Mouse (Mus musculus): Measurements from ENCODE around the gene Cpe. TPM values are rescaled to one million over a fixed set of nuclear protein-coding genes. Genes with fewer than 3 reads are reported as not detected.

Gene Cpe
- polyA plus RNA-seq, 1 experiment from 2014 or later, result 4.3 TPM

DNA sequence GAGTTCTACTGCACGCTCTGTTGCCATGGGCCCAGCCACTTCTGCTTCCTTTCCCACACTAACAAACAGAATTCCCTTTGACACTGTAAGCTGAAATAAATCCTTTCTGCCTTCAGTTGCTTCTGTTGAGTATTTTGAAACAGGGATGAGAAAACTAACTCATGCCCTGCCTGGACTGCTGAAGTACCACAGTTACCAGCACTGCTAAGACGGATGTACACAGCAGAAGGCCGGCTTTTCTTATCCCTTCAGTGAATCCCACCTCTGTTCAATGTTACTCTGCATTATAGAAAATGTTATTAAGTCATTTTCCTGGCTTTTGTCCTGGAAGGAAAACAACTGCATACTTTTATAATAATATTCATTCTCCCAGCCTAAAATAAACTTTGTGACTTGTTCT lies 45.7 kb downstream of the Cpe start:
- no peaks in the 10 kb centered on the region for H3K27me3 ChIP-seq (ENCODE audit: control insufficient read depth, insufficient read depth, low read depth, low read length)
- H3K36me3 ChIP-seq (ENCODE audit: control insufficient read depth, insufficient read depth), result no peaks in the 10 kb centered on the region
- no peaks in the 10 kb centered on the region for H3K4me1 ChIP-seq (ENCODE audit: control insufficient read depth, low read depth, low read length)
- no peak for ATAC-seq (ENCODE audit: low read depth)
- no peak overlapping the region for H3K27ac ChIP-seq (ENCODE audit: low read length)
- H3K4me3 ChIP-seq (ENCODE audit: low read depth, low read length), result no peak overlapping the region
- H3K9ac ChIP-seq (ENCODE audit: low read depth, low read length), result no peak overlapping the region
- no peaks in the 10 kb centered on the region for H3K9me3 ChIP-seq (replicated peaks; ENCODE audit: control insufficient read depth, low read length)
- WGBS (ENCODE audit: insufficient replicate concordance), result 64% methylated on average over 3 of the region's 3 CpGs
- H3K4me2 ChIP-seq (ENCODE audit: low read depth, low read length), result no peak overlapping the region

DNA sequence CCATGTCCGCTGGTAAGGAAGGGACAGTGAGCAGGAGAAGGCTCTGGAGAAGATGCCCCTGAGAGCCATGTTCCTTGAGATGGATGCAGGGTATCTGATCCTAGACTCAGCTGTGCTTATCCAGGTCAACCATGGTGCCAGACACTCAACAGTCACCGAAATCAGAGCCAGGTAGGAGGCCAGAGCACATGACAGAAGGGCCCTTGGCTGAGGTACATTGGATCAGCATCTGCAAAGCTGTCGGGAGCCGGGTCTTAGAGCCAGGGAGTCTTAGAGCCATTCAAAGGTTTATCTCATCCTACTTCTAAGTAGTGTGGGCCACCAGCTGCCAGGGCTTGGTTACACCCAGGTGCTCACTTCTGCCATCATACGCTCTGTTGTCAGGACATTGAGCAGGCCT lies 46.4 kb downstream of the Cpe start:
- Histone ChIP-seq H3K27me3 (ENCODE audit: control insufficient read depth, insufficient read depth, low read depth, low read length) (no peaks in the 10 kb centered on the region), H3K4me1 (ENCODE audit: control insufficient read depth, low read depth, low read length) (no peaks in the 10 kb centered on the region), H3K9me3 (replicated peaks; ENCODE audit: control insufficient read depth, low read length) (no peaks in the 10 kb centered on the region), H3K4me2 (ENCODE audit: low read depth, low read length) (no peak overlapping the region), H3K9ac (ENCODE audit: low read depth, low read length) (no peak overlapping the region), H3K36me3 (ENCODE audit: control insufficient read depth, insufficient read depth) (no peaks in the 10 kb centered on the region), H3K27ac (ENCODE audit: low read length) (no peak overlapping the region), H3K4me3 (ENCODE audit: low read depth, low read length) (no peak overlapping the region)
- WGBS (ENCODE audit: insufficient replicate concordance), result 68% methylated on average over 5 of the region's 5 CpGs
- ATAC-seq (ENCODE audit: low read depth), result no peak

DNA sequence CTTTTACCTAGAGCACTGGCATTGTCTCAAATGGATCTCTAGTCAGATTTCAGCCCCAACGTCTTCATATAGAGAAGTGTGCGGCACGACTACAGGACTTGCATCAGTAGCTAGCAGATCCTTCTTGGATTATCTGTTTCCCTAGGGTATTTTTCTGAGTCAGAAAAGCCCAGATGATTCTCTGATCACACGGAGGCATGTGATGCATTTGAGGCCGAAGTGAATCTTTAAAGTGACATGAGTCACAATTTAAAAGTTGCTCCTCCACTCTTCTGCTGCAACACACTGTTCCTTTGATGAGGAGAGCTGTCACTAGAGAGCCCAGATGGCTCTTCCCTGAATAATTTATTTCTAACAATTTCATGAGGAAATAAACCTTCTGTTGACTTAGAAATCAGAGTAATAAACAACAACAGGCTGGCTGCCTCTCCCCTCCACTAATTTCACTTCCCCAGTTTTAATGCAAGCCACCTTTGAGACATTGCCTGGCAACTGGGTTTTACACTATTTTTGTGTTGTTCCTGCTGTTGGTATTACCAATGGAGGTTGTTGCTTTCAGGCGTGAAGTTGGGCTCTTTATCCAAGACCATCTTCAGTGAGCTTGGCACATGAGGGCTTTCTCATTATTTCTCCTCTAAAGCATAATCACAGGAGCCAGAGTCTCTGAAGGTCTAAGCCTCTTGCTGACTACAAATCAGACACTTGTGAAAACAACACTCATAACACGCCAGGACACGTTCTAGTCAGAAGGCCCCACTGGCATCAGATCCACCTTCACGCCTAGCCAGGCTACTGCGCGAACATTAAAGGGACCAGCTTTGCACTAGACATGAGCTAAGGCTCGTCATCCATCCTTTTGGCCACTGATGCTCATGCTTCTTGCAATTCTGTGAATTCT lies 48.5 kb downstream of the Cpe start:
- Histone ChIP-seq H3K4me3 (ENCODE audit: low read depth, low read length) (no peak overlapping the region), H3K27ac (ENCODE audit: low read length) (no peak overlapping the region), H3K4me1 (ENCODE audit: control insufficient read depth, low read depth, low read length) (no peaks in the 10 kb centered on the region), H3K27me3 (ENCODE audit: control insufficient read depth, insufficient read depth, low read depth, low read length) (no peaks in the 10 kb centered on the region), H3K4me2 (ENCODE audit: low read depth, low read length) (no peak overlapping the region), H3K9me3 (replicated peaks; ENCODE audit: control insufficient read depth, low read length) (no peaks in the 10 kb centered on the region), H3K36me3 (ENCODE audit: control insufficient read depth, insufficient read depth) (no peaks in the 10 kb centered on the region), H3K9ac (ENCODE audit: low read depth, low read length) (no peak overlapping the region)
- 74% methylated on average over 12 of the region's 12 CpGs for WGBS (ENCODE audit: insufficient replicate concordance)
- no peak for ATAC-seq (ENCODE audit: low read depth)

DNA sequence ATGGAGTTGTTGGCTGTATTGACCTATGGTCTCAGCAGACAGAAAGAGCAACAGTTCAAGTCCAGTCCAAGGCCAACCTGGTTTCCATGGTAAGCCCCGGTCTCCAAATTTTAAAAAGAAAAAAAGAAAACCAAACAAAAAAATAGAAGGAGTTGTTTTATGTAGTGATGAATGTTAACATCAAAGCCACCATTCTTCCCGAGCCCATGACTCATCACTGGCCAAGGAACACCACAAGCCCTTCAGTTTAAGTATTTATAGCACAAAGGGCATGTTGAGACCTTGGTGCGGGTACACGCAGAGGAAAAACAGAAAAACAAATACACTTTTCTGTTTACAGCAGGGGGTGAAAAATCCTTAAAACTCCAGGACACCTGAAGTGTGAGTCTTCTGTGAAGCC lies 49.5 kb downstream of the Cpe start:
- no peaks in the 10 kb centered on the region for H3K36me3 ChIP-seq (ENCODE audit: control insufficient read depth, insufficient read depth)
- H3K4me3 ChIP-seq (ENCODE audit: low read depth, low read length), result no peak overlapping the region
- H3K27ac ChIP-seq (ENCODE audit: low read length), result no peak overlapping the region
- no peak overlapping the region for H3K4me2 ChIP-seq (ENCODE audit: low read depth, low read length)
- WGBS (ENCODE audit: insufficient replicate concordance), result 53% methylated on average over 4 of the region's 4 CpGs
- no peaks in the 10 kb centered on the region for H3K4me1 ChIP-seq (ENCODE audit: control insufficient read depth, low read depth, low read length)
- H3K27me3 ChIP-seq (ENCODE audit: control insufficient read depth, insufficient read depth, low read depth, low read length), result no peaks in the 10 kb centered on the region
- H3K9ac ChIP-seq (ENCODE audit: low read depth, low read length), result no peak overlapping the region
- ATAC-seq (ENCODE audit: low read depth), result no peak
- H3K9me3 ChIP-seq (replicated peaks; ENCODE audit: control insufficient read depth, low read length), result no peaks in the 10 kb centered on the region

DNA sequence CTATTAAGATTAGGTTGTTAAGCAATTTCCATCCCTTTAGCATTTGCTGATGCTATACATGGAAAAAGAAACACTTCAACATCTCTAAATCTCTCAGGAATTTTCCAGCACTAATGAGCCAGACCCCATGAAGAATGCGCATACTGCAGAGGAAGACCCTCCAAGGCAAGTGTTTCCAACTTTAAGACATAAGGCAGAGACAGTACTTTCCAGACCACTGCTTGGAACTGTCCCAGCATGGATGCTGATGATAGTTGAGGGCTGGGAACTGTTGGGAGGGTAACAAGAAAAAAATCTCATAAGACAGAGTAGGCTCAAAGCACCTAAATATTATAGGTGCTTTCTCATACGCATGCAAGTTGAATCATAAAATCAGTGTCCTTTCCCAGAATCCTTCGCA lies 50.1 kb downstream of the Cpe start:
- H3K9me3 ChIP-seq (replicated peaks; ENCODE audit: control insufficient read depth, low read length), result no peaks in the 10 kb centered on the region
- H3K9ac ChIP-seq (ENCODE audit: low read depth, low read length), result no peak overlapping the region
- 69% methylated on average over 3 of the region's 3 CpGs for WGBS (ENCODE audit: insufficient replicate concordance)
- H3K27me3 ChIP-seq (ENCODE audit: control insufficient read depth, insufficient read depth, low read depth, low read length), result no peaks in the 10 kb centered on the region
- ATAC-seq (ENCODE audit: low read depth), result no peak
- H3K4me2 ChIP-seq (ENCODE audit: low read depth, low read length), result no peak overlapping the region
- no peak overlapping the region for H3K27ac ChIP-seq (ENCODE audit: low read length)
- H3K36me3 ChIP-seq (ENCODE audit: control insufficient read depth, insufficient read depth), result no peaks in the 10 kb centered on the region
- no peaks in the 10 kb centered on the region for H3K4me1 ChIP-seq (ENCODE audit: control insufficient read depth, low read depth, low read length)
- H3K4me3 ChIP-seq (ENCODE audit: low read depth, low read length), result no peak overlapping the region

DNA sequence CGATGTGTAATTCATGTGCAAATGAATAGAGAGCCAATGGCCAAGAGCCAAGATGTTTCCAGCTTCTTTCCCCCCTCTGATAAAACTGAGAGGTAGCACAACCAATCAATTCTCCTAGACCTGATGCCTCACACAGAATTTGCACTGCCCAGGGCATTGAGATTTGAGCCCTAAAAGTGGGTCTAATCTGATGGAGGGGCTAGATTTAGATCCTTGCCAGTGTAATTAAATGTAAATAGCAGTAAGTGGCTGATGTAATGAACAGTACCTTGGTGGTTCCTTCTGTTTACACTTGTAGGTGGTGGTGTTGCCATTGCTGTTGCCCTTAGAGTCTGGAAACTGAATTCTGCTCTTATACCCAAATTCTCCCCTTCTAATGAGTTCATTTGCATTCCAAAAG lies 52.3 kb downstream of the Cpe start:
- Histone ChIP-seq H3K9me3 (replicated peaks; ENCODE audit: control insufficient read depth, low read length) (no peaks in the 10 kb centered on the region), H3K9ac (ENCODE audit: low read depth, low read length) (no peak overlapping the region), H3K27ac (ENCODE audit: low read length) (no peak overlapping the region), H3K4me3 (ENCODE audit: low read depth, low read length) (no peak overlapping the region), H3K4me1 (ENCODE audit: control insufficient read depth, low read depth, low read length) (no peaks in the 10 kb centered on the region), H3K4me2 (ENCODE audit: low read depth, low read length) (no peak overlapping the region), H3K27me3 (ENCODE audit: control insufficient read depth, insufficient read depth, low read depth, low read length) (no peaks in the 10 kb centered on the region), H3K36me3 (ENCODE audit: control insufficient read depth, insufficient read depth) (no peaks in the 10 kb centered on the region)
- WGBS (ENCODE audit: insufficient replicate concordance), result 62% methylated on average over 1 of the region's 1 CpGs
- ATAC-seq (ENCODE audit: low read depth), result no peak

DNA sequence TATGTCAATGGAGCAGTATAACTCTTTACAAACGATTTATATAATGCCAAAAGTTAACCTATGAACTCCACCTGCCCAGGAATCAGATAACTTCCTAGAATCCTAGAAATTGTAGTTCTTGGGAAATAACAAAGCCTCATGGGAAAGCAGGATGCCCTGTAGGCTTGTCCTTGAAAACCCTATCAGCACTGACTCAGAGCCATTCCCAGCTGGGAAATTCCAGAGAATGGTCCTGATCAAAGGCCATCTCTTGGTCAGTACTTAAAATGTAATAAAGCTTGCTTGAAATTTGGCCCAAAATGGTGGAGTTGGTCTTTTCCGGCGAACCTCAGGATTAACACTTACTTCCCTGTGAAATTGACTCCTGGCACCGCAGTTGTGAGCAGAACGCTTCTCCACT lies 53.2 kb downstream of the Cpe start:
- Histone ChIP-seq H3K9ac (ENCODE audit: low read depth, low read length) (no peak overlapping the region), H3K4me2 (ENCODE audit: low read depth, low read length) (no peak overlapping the region), H3K9me3 (replicated peaks; ENCODE audit: control insufficient read depth, low read length) (no peaks in the 10 kb centered on the region), H3K4me3 (ENCODE audit: low read depth, low read length) (no peak overlapping the region), H3K27me3 (ENCODE audit: control insufficient read depth, insufficient read depth, low read depth, low read length) (no peaks in the 10 kb centered on the region), H3K27ac (ENCODE audit: low read length) (no peak overlapping the region), H3K36me3 (ENCODE audit: control insufficient read depth, insufficient read depth) (no peaks in the 10 kb centered on the region), H3K4me1 (ENCODE audit: control insufficient read depth, low read depth, low read length) (no peaks in the 10 kb centered on the region)
- ATAC-seq (ENCODE audit: low read depth), result no peak
- 78% methylated on average over 5 of the region's 5 CpGs for WGBS (ENCODE audit: insufficient replicate concordance)

DNA sequence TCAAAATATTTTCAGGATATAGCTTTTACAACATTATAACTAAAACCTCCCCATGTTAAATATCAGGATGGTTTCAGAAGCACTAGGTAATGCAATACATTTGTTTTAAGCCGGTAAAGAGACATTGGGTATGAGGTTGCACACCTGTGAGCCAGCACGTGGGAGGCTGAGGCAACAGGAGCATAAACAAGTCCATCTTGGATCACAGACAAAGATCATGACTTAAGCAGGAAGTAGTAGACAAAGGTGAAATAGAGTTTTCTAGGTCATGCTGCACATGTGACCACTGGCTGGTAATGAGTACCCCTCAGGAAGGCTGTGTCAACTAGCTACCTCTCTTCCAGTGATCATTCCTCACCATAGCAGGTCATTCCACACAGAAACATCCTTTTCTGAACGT lies 58.0 kb downstream of the Cpe start:
- H3K36me3 ChIP-seq (ENCODE audit: control insufficient read depth, insufficient read depth), result no peaks in the 10 kb centered on the region
- no peaks in the 10 kb centered on the region for H3K9me3 ChIP-seq (replicated peaks; ENCODE audit: control insufficient read depth, low read length)
- no peak overlapping the region for H3K4me2 ChIP-seq (ENCODE audit: low read depth, low read length)
- H3K4me1 ChIP-seq (ENCODE audit: control insufficient read depth, low read depth, low read length), result no peaks in the 10 kb centered on the region
- no peak for ATAC-seq (ENCODE audit: low read depth)
- H3K4me3 ChIP-seq (ENCODE audit: low read depth, low read length), result no peak overlapping the region
- no peak overlapping the region for H3K27ac ChIP-seq (ENCODE audit: low read length)
- H3K9ac ChIP-seq (ENCODE audit: low read depth, low read length), result no peak overlapping the region
- 66% methylated on average over 3 of the region's 3 CpGs for WGBS (ENCODE audit: insufficient replicate concordance)
- H3K27me3 ChIP-seq (ENCODE audit: control insufficient read depth, insufficient read depth, low read depth, low read length), result no peaks in the 10 kb centered on the region

DNA sequence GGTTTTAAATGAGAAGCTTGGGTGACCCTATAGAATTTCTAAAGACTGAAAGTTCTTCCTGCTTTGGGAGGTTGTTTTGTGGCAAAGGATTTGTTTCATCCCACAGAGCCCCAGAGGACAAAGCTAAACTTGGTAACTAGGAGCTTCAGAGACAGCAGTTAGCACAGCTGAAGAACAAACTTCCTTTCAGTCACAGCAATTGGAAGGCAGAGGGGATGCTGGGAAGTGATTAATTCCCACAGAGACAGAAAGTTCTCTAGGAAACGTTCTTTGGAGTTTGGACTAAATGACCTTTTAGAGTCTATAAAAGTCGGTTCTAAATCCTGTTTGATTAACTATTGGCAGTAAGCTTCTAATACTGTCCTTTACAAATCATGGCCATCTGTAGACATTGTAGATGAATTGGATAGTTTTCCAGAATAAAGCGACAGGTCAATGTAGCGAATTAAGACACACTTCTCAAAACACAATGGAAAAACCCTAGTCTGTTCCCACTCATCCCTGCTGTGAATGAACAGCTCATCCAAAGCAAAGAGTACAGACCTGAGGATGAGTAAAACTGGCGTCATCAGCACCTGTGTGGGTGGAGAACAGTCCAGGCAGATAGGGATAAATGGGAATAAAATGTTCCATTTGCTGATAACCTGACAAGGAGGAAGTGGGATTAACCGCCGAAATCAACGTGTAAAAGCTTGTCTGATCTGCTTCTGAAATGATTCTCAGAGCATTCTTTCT lies 58.6 kb downstream of the Cpe start:
- Histone ChIP-seq H3K36me3 (ENCODE audit: control insufficient read depth, insufficient read depth) (no peaks in the 10 kb centered on the region), H3K4me3 (ENCODE audit: low read depth, low read length) (no peak overlapping the region), H3K9ac (ENCODE audit: low read depth, low read length) (no peak overlapping the region), H3K4me2 (ENCODE audit: low read depth, low read length) (no peak overlapping the region), H3K27me3 (ENCODE audit: control insufficient read depth, insufficient read depth, low read depth, low read length) (no peaks in the 10 kb centered on the region), H3K9me3 (replicated peaks; ENCODE audit: control insufficient read depth, low read length) (no peaks in the 10 kb centered on the region), H3K4me1 (ENCODE audit: control insufficient read depth, low read depth, low read length) (no peaks in the 10 kb centered on the region), H3K27ac (ENCODE audit: low read length) (no peak overlapping the region)
- 55% methylated on average over 8 of the region's 8 CpGs for WGBS (ENCODE audit: insufficient replicate concordance)
- no peak for ATAC-seq (ENCODE audit: low read depth)

All from liver, embryonic 16.5 days (tissue).